In the genomic region with DNA sequence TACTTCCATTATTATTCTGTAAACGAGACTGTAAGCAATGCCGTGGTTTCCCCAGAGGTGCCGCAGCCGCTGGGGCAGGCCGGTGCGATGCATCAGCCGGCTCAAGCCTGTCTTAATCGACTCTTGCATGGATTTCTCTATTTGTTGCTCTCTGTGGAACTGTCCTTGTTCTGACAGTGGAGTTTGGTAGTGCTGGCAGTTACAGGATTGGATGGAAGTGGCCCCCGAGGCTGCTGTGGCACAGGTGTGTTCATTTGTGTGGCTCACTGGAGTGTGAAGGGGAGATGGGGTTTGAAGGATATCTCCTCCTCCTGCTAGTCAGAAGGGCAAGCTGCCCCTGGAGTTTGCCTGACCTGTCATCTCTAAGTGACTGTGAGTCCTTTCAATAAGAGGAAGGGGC, we compare ENCODE assay signal across 19 mouse cellular contexts.
A peak's percentile ranks its signal among the peaks of the same experiment; 100 is the strongest.
DNase-seq lines count a peak whose midpoint lies in the region; ATAC-seq and TF ChIP-seq lines count a peak whose summit lies in the region.
"Had no signal": no experiment of that assay in that cellular context is flagged by ENCODE, and none has a peak within 500 bp of the region (broad histone marks: within the 10 kb centered on the region; RNA-seq: fewer than 3 reads in every experiment).

No protein-coding gene starts in this region.

- H3K4me1 ChIP-seq in heart, embryonic 10.5 days: peaks cover 59% of the 10 kb centered on the region
- peaks cover 60% of the 10 kb centered on the region for H3K4me1 ChIP-seq in heart, embryonic 12.5 days (replicated peaks)
- peaks cover 6% of the 10 kb centered on the region for H3K4me1 ChIP-seq in kidney, adult 2 months (ENCODE audit: control insufficient read depth, insufficient read depth, low read length)
- peaks cover 37% of the 10 kb centered on the region for H3K4me1 ChIP-seq in kidney, embryonic 16.5 days (ENCODE audit: insufficient read depth, low read length)

- no peaks in the 10 kb centered on the region for H3K9me3 ChIP-seq in heart, embryonic 10.5 days
- H3K9me3 ChIP-seq in heart, embryonic 12.5 days (replicated peaks): no peaks in the 10 kb centered on the region
- no peaks in the 10 kb centered on the region for H3K9me3 ChIP-seq in kidney, embryonic 16.5 days (ENCODE audit: low read length)
- H3K9me3 ChIP-seq: embryonic facial prominence, embryonic 12.5 days; hindbrain, embryonic 10.5 days had no signal

- TF ChIP-seq POLR2A in kidney, adult 2 months (IDR thresholded peaks at IDR 0.05; ENCODE audit: low read depth, low read length): no peak

- no peak overlapping the region for H3K4me2 ChIP-seq in heart, embryonic 12.5 days
- H3K4me2 ChIP-seq in kidney, embryonic 16.5 days (replicated peaks; ENCODE audit: low read depth, low read length): no peak overlapping the region
- H3K4me2 ChIP-seq: embryonic facial prominence, embryonic 12.5 days; heart, embryonic 11.5 days had no signal

- peak overlapping the region; percentile 9; the same call in 1 of the 2 replicates for H3K27ac ChIP-seq in heart, embryonic 10.5 days
- no peak overlapping the region for H3K27ac ChIP-seq in heart, embryonic 12.5 days (ENCODE audit: poor library complexity, severe bottlenecking)
- no peak overlapping the region for H3K27ac ChIP-seq in kidney, adult 2 months (ENCODE audit: insufficient read depth, low read depth, low read length)
- H3K27ac ChIP-seq in kidney, embryonic 16.5 days (ENCODE audit: low read length): no peak overlapping the region
- H3K27ac ChIP-seq: embryonic facial prominence, embryonic 12.5 days had no signal

- no peak overlapping the region for H3K9ac ChIP-seq in heart, embryonic 12.5 days
- no peak overlapping the region for H3K9ac ChIP-seq in kidney, embryonic 16.5 days (replicated peaks; ENCODE audit: low read length)
- H3K9ac ChIP-seq: embryonic facial prominence, embryonic 12.5 days had no signal

- ATAC-seq in heart, embryonic 12.5 days (ENCODE audit: insufficient number of reproducible peaks, low FRiP score): no peak
- no peak for ATAC-seq in kidney, embryonic 16.5 days (ENCODE audit: low FRiP score, low TSS enrichment)
- ATAC-seq: forebrain, embryonic 16.5 days; hindbrain, embryonic 16.5 days had no signal

- H3K27me3 ChIP-seq in heart, embryonic 10.5 days (ENCODE audit: insufficient read depth, poor library complexity, severe bottlenecking): no peaks in the 10 kb centered on the region
- no peaks in the 10 kb centered on the region for H3K27me3 ChIP-seq in heart, embryonic 12.5 days (replicated peaks)
- no peaks in the 10 kb centered on the region for H3K27me3 ChIP-seq in kidney, adult 2 months (replicated peaks; ENCODE audit: control insufficient read depth, insufficient read depth, low read length)
- H3K27me3 ChIP-seq in kidney, embryonic 16.5 days (ENCODE audit: insufficient read depth, low read length): no peaks in the 10 kb centered on the region
- H3K27me3 ChIP-seq: embryonic facial prominence, embryonic 12.5 days had no signal

- no peak for TF ChIP-seq CTCF in kidney, adult 2 months (conservative IDR thresholded peaks at IDR 0.05; ENCODE audit: insufficient read depth, insufficient read length, low read depth, low read length)

- DNase-seq in heart, embryonic 10.5 days (ENCODE audit: low spot score): no peak
- peak; percentile 59 for DNase-seq in kidney, adult 2 months
- peak; percentile 62 for DNase-seq in A20 (ENCODE audit: low read depth, low spot score)
- peak; percentile 35 for DNase-seq in kidney, postnatal 14 days
- DNase-seq in ovary, adult 18-20 months (ENCODE audit: low spot score): no peak
- no peak for DNase-seq in adipocyte (ENCODE audit: low spot score)
- DNase-seq: adrenal gland, postnatal 10 days; cerebellum, adult 11 months; cerebellum, adult 8-10 months; cerebellum, postnatal 14 days; gastrocnemius, postnatal 10 days; heart, adult 18-20 months had no signal

- H3K36me3 ChIP-seq in heart, embryonic 10.5 days: no peaks in the 10 kb centered on the region
- no peaks in the 10 kb centered on the region for H3K36me3 ChIP-seq in heart, embryonic 12.5 days
- H3K36me3 ChIP-seq in kidney, adult 2 months (ENCODE audit: control insufficient read depth, insufficient read depth, low read length): no peaks in the 10 kb centered on the region
- H3K36me3 ChIP-seq in kidney, embryonic 16.5 days (ENCODE audit: insufficient read depth, low read length): no peaks in the 10 kb centered on the region
- H3K36me3 ChIP-seq: embryonic facial prominence, embryonic 12.5 days; hindbrain, embryonic 10.5 days had no signal

- 92% methylated on average over 9 of the region's 9 CpGs for WGBS in heart, embryonic 10.5 days
- 86% methylated on average over 9 of the region's 9 CpGs for WGBS in heart, embryonic 12.5 days
- 74% methylated on average over 9 of the region's 9 CpGs for WGBS in kidney, adult 2 months
- 75% methylated on average over 9 of the region's 9 CpGs for WGBS in kidney, embryonic 16.5 days

- H3K4me3 ChIP-seq in heart, embryonic 10.5 days: no peak overlapping the region
- no peak overlapping the region for H3K4me3 ChIP-seq in heart, embryonic 12.5 days
- H3K4me3 ChIP-seq in kidney, adult 2 months (ENCODE audit: insufficient read depth, low read depth, low read length): no peak overlapping the region
- H3K4me3 ChIP-seq in kidney, embryonic 16.5 days (ENCODE audit: low read length): no peak overlapping the region
- H3K4me3 ChIP-seq: embryonic facial prominence, embryonic 12.5 days; hindbrain, embryonic 10.5 days had no signal

Comparison
In these comparisons a context has a peak if more than half of its experiments do, and no peak if none do; other contexts are left out.
1. DNase-seq: peak in kidney, adult 2 months (single experiment), A20 (single experiment) and kidney, postnatal 14 days (single experiment); none in heart, embryonic 10.5 days (single experiment), ovary, adult 18-20 months (single experiment) and adipocyte (single experiment).